Mouse (Mus musculus) splenic B cell, adult 2 months (primary cell): Measurements from ENCODE around the gene Tex36.

ENCODE experiments used
- DNase-seq: peaks from one replicate; pipeline ENCODE4 v3.0.0-alpha.2; 2011; ENCODE audit warnings: low read depth, low spot score
- H3K27me3 ChIP-seq: 2 replicates; pipeline ENCODE4 v1.6.1; 2012; ENCODE audit warnings: mild to moderate bottlenecking, low read length, moderate library complexity, mixed read lengths; ENCODE audit not compliant: control insufficient read depth, poor library complexity, insufficient read depth, severe bottlenecking
- H3K36me3 ChIP-seq: 2 replicates; pipeline ENCODE4 v1.6.1; 2012; ENCODE audit warnings: mild to moderate bottlenecking, low read length, moderate library complexity, mixed read lengths; ENCODE audit not compliant: control insufficient read depth, poor library complexity, insufficient read depth, severe bottlenecking

Tex36 gene

GRCm38 (mm10) chr7:133564600-133564999 lies 37.4 kb downstream of the Tex36 start:
- Histone ChIP-seq H3K27me3 (no peaks in the 10 kb centered on the region), H3K36me3 (no peaks in the 10 kb centered on the region)
- DNase-seq = no peak

- H3K36me3 ChIP-seq = no peaks in the 10 kb centered on the region
- DNase-seq = no peak
- H3K27me3 ChIP-seq = no peaks in the 10 kb centered on the region
Observed at GRCm38 (mm10) chr7:133563175-133563824, 38.7 kb downstream of the Tex36 start.

- H3K27me3 ChIP-seq = no peaks in the 10 kb centered on the region
- DNase-seq = no peak
Observed at GRCm38 (mm10) chr7:133555786-133556492, 46.0 kb downstream of the Tex36 start.

GRCm38 (mm10) chr7:133552306-133552991 lies 49.5 kb downstream of the Tex36 start:
- no peak for DNase-seq
- Histone ChIP-seq H3K36me3 (no peaks in the 10 kb centered on the region), H3K27me3 (no peaks in the 10 kb centered on the region)

More at GRCm38 (mm10) chr7:133555786-133556492, 46.0 kb downstream of the Tex36 start:
- H3K36me3 ChIP-seq = no peaks in the 10 kb centered on the region

GRCm38 (mm10) chr7:133551000-133551399 lies 51.0 kb downstream of the Tex36 start:
- no peaks in the 10 kb centered on the region for H3K27me3 ChIP-seq
- H3K36me3 ChIP-seq = no peaks in the 10 kb centered on the region
- DNase-seq = no peak

- Histone ChIP-seq H3K36me3 (no peaks in the 10 kb centered on the region), H3K27me3 (no peaks in the 10 kb centered on the region)
- no peak for DNase-seq
Observed at GRCm38 (mm10) chr7:133548434-133548833, 53.5 kb downstream of the Tex36 start.

GRCm38 (mm10) chr7:133545631-133546030 lies 56.3 kb downstream of the Tex36 start:
- H3K36me3 ChIP-seq = no peaks in the 10 kb centered on the region
- DNase-seq = no peak
- no peaks in the 10 kb centered on the region for H3K27me3 ChIP-seq

GRCm38 (mm10) chr7:133544966-133545365 lies 57.0 kb downstream of the Tex36 start:
- DNase-seq = no peak
- H3K27me3 ChIP-seq = no peaks in the 10 kb centered on the region

GRCm38 (mm10) chr7:133543131-133543530 lies 58.8 kb downstream of the Tex36 start:
- no peaks in the 10 kb centered on the region for H3K36me3 ChIP-seq
- H3K27me3 ChIP-seq = no peaks in the 10 kb centered on the region; the same call in 1 of the 2 replicates
- no peak for DNase-seq

More at GRCm38 (mm10) chr7:133544966-133545365, 57.0 kb downstream of the Tex36 start:
- H3K36me3 ChIP-seq = no peaks in the 10 kb centered on the region

- Histone ChIP-seq H3K27me3 (no peaks in the 10 kb centered on the region; the same call in 1 of the 2 replicates), H3K36me3 (no peaks in the 10 kb centered on the region)
- DNase-seq = no peak
Observed at GRCm38 (mm10) chr7:133537366-133537765, 64.6 kb downstream of the Tex36 start.
